Mouse (Mus musculus): ENCODE measurements around the gene Gm9803. TPM values are rescaled to one million over a fixed set of nuclear protein-coding genes. Genes with fewer than 3 reads are reported as not detected.

The Gm9803 gene
- total RNA-seq, 1 experiment from 2014 or later: 1.4 TPM

- ATAC-seq (ENCODE audit: extremely low read depth, insufficient number of reproducible peaks, low FRiP score, poor library complexity, severe bottlenecking): no peak
Observed at GRCm38 (mm10) chr10:43504291-43504690, 19.6 kb upstream of the Gm9803 start.

GRCm38 (mm10) chr10:43507051-43507450, 16.8 kb upstream of the Gm9803 start:
- ATAC-seq (ENCODE audit: extremely low read depth, insufficient number of reproducible peaks, low FRiP score, poor library complexity, severe bottlenecking): no peak

- no peak for ATAC-seq (ENCODE audit: extremely low read depth, insufficient number of reproducible peaks, low FRiP score, poor library complexity, severe bottlenecking)
Observed at GRCm38 (mm10) chr10:43509228-43509627, 14.7 kb upstream of the Gm9803 start.

GRCm38 (mm10) chr10:43512976-43513375, 10.9 kb upstream of the Gm9803 start:
- no peak for ATAC-seq (ENCODE audit: extremely low read depth, insufficient number of reproducible peaks, low FRiP score, poor library complexity, severe bottlenecking)

GRCm38 (mm10) chr10:43516992-43517660, 6.8 kb upstream of the Gm9803 start:
- ATAC-seq (ENCODE audit: extremely low read depth, insufficient number of reproducible peaks, low FRiP score, poor library complexity, severe bottlenecking): no peak

- no peak for ATAC-seq (ENCODE audit: extremely low read depth, insufficient number of reproducible peaks, low FRiP score, poor library complexity, severe bottlenecking)
Observed at GRCm38 (mm10) chr10:43517836-43518235, 6.0 kb upstream of the Gm9803 start.

- no peak for ATAC-seq (ENCODE audit: extremely low read depth, insufficient number of reproducible peaks, low FRiP score, poor library complexity, severe bottlenecking)
Observed at GRCm38 (mm10) chr10:43518368-43518767, 5.5 kb upstream of the Gm9803 start.

- ATAC-seq (ENCODE audit: extremely low read depth, insufficient number of reproducible peaks, low FRiP score, poor library complexity, severe bottlenecking): no peak
Observed at GRCm38 (mm10) chr10:43519977-43520376, 3.9 kb upstream of the Gm9803 start.

- no peak for ATAC-seq (ENCODE audit: extremely low read depth, insufficient number of reproducible peaks, low FRiP score, poor library complexity, severe bottlenecking)
Observed at GRCm38 (mm10) chr10:43527283-43528269, 3.7 kb downstream of the Gm9803 start.

GRCm38 (mm10) chr10:43534382-43534781, 10.5 kb downstream of the Gm9803 start:
- ATAC-seq (ENCODE audit: extremely low read depth, insufficient number of reproducible peaks, low FRiP score, poor library complexity, severe bottlenecking): no peak

GRCm38 (mm10) chr10:43537652-43538051, 13.8 kb downstream of the Gm9803 start:
- no peak for ATAC-seq (ENCODE audit: extremely low read depth, insufficient number of reproducible peaks, low FRiP score, poor library complexity, severe bottlenecking)

- no peak for ATAC-seq (ENCODE audit: extremely low read depth, insufficient number of reproducible peaks, low FRiP score, poor library complexity, severe bottlenecking)
Observed at GRCm38 (mm10) chr10:43538831-43539230, 14.9 kb downstream of the Gm9803 start.

GRCm38 (mm10) chr10:43539746-43540310, 15.9 kb downstream of the Gm9803 start:
- ATAC-seq (ENCODE audit: extremely low read depth, insufficient number of reproducible peaks, low FRiP score, poor library complexity, severe bottlenecking): no peak

- peak; percentile 98 for ATAC-seq (ENCODE audit: extremely low read depth, insufficient number of reproducible peaks, low FRiP score, poor library complexity, severe bottlenecking)
Observed at GRCm38 (mm10) chr10:43540442-43541152, 16.7 kb downstream of the Gm9803 start, which contains the start of gene 1700021F05Rik. TSS of gene 1700021F05Rik (minus strand) at chr10:43540994.

- no peak for ATAC-seq (ENCODE audit: extremely low read depth, insufficient number of reproducible peaks, low FRiP score, poor library complexity, severe bottlenecking)
Observed at GRCm38 (mm10) chr10:43541153-43541544, 17.3 kb downstream of the Gm9803 start.

- ATAC-seq (ENCODE audit: extremely low read depth, insufficient number of reproducible peaks, low FRiP score, poor library complexity, severe bottlenecking): no peak
Observed at GRCm38 (mm10) chr10:43549411-43549810, 25.5 kb downstream of the Gm9803 start.

- ATAC-seq (ENCODE audit: extremely low read depth, insufficient number of reproducible peaks, low FRiP score, poor library complexity, severe bottlenecking): no peak
Observed at GRCm38 (mm10) chr10:43550923-43551322, 27.0 kb downstream of the Gm9803 start.

- ATAC-seq (ENCODE audit: extremely low read depth, insufficient number of reproducible peaks, low FRiP score, poor library complexity, severe bottlenecking): no peak
Observed at GRCm38 (mm10) chr10:43551388-43551787, 27.5 kb downstream of the Gm9803 start.

- ATAC-seq (ENCODE audit: extremely low read depth, insufficient number of reproducible peaks, low FRiP score, poor library complexity, severe bottlenecking): peak; percentile 71
Observed at GRCm38 (mm10) chr10:43557630-43558165, 33.8 kb downstream of the Gm9803 start.

All from neutrophil, adult 5-6 weeks (primary cell).